Mouse (Mus musculus): ENCODE results near the gene Plcxd3.

DNA sequence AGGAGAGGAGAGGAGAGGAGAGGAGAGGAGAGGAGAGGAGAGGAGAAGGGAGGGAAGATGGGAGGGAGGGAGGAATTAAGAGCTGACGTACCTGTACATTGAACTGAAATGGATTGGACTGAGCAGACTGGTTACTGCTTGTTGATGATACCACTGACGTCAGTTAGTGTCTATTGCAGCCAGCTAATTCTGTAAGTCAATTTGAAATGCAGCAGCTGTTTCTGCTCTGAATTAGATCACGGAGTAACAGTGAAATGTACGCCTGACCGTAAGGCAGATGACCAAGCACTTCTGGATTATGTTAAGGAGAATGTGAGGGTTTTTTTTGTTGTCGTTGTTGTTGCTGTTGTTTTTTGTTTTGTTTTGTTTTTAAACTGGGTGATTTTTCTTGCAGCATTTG lies 230.3 kb downstream of the Plcxd3 start:
- no peak for TF ChIP-seq EP300 (IDR thresholded peaks at IDR 0.05; ENCODE audit: low read depth)
- TF ChIP-seq CTCF (IDR thresholded peaks at IDR 0.05; ENCODE audit: low read depth) = no peak

All from liver, postnatal 0 days (tissue).